Mouse (Mus musculus) embryo, embryonic 11.5 days (tissue): ENCODE data around the gene Pex13.
"Not testable (repeated sequence)": the region's sequence is repeated elsewhere in the genome, so short reads cannot be mapped to it uniquely, and the experiment has no call there.

ENCODE experiments used
- DNase-seq: peaks from one replicate; pipeline ENCODE4 v3.0.0-alpha.2; 2012; ENCODE audit warnings: low read depth, low spot score

Gene Pex13

DNA sequence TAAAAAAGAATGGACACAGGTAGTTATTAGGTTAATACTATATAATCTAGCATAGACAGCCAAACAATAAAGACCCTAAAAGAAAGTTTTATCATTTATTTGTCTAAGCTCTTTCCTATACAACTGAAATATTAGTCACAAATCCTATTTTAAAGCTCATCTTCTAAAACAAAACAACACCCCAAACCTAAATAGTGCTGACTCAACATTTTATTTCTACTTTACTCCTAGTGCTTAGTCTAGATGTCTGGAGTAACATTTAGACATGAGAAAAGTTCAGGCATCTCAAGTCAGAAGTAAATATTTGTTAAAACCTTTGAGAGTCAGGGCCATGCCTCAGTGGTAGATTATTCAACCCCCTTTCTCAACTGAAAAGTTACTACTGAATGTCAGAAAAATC is 18.3 kb downstream of the Pex13 start:
- no peak for DNase-seq

DNA sequence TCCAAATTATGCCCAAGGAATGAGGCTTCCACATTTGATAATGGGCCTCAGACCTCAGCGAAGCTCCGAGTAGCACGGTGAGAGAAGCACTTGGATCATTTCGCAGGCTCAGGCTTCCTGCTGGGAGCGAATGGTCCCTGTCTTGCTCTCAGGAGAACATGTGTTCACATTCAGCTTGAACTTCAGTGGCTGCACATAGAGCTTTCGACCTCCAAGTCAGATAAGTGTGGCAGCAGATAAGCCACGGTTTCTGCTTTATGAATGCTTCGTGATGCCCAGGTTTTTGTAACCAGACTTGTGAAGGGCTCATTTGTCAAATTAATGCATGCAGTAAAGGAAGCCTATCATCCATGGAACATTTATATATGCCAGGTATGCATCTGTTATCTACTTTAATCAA is 31.2 kb downstream of the Pex13 start:
- DNase-seq: no peak

DNA sequence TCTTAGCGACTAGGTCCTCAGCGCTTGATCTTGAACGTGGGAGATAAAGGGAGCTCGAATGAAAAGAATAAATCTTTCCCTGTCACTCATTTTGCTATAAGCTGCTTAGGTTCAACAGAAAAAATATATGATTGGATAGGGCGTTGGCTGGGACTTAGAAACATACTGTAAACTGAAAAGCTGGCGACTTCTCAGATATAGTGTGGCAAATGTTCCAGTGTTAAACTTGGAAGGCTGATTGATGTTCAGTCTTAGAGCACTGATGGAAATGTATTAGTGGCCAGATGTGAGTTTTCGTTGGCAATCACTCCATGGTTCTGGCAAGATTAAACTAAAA is 31.9 kb downstream of the Pex13 start:
- DNase-seq: no peak

DNA sequence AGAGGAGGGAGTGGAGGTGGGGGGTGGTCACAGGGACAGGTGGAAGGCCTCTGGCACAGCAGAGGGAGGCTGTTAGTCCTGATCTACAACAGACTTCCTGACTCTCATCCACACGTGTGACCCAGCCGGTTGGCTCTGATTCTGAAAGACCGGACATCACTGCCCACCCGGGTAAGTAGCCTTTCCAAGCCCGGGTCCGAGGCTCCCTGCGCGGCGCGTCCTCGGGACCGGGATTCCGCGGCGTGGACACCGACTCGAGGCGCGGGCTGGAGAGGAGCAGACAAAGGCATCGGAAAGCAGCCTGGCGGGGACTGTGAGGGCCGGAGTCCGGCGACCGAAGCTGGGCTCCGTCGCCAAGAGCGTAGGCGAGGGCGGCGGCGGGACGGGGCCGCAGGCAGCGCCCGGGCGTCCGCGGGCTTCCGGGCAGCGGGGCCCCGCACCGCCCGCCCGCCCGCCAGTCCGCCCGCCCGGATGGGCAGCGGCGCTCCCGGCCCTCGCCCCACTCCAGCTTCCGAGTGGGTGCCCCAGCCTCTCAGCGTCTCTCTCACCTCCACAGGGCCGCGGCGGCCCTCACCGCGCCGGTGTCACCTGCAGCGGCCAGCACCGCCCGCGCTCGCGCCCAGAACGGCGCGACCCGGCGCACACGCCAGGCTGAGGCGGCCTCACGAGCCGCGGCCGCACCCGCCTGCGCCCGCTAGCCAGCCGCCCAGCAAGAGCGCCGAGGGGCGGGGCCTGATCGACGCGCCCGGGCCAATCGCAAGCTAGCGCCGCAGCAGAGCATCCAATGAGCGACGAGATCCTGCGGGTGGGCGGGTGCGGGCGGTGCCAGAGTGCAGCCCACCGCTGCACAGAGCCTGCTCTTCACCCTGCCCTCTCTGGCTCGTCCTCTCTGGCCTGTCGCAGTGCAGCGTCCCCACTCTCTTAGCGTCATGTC is 32.5 kb downstream of the Pex13 start, which contains the start of gene 0610010F05Rik:
Gene 0610010F05Rik, minus strand, starts transcription at position 695 of the 934 bp plus-strand sequence.
- peak; percentile 95 for DNase-seq

DNA sequence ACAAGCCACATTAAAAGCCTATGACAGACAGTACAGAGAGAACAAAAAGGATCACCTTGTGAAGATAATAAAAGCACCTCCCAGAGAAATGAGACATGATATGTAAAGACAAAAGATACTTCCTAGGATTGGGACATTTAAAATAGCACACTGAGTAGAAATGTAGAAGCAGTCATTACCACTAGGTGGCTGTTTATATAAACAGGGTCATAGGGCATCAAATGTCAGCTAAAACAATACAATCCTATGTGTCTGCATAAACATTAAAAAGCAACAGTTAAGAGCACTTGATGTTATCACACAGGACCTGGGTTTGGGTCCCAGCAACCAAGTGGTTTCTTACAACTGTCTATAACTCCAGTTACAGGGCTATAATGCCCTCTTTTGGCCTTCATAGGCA is 35.1 kb downstream of the Pex13 start:
- DNase-seq: no peak

DNA sequence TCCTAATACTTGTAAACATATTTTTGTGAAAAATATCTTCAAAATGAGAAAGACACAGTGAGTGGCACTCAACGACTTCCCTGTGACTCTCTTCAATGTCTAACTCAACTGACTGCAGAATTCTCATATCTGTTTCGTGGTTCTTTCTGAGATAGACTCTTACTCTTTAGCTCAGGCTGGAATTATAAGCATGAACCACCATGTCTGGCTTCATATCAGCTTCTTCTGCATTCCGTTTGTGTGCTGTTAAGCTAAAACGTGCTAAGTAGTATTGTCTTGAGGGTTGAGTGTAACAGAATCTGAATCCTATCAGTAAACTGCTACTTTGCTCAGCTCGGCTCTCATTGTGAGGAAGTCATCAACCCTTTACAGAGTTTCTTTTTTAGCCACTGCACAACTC is 46.8 kb downstream of the Pex13 start:
- DNase-seq: no peak

DNA sequence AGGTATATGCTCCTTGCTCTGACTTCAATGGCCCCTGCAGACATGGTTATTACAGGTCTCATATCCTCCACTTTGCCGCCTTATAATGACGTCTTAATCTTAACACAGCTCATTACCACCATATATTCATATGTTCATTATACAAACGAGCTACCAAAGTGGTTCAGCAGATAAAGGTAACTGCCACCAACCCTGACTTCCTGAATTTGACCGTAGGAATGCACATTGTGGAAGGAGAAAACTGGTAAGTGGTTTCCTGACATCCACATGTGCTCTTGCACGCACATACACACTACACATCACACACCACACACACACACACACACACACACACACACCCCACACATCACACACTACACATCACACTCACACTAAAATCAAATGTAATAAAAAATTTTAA is 51.2 kb downstream of the Pex13 start:
- DNase-seq: no peak

DNA sequence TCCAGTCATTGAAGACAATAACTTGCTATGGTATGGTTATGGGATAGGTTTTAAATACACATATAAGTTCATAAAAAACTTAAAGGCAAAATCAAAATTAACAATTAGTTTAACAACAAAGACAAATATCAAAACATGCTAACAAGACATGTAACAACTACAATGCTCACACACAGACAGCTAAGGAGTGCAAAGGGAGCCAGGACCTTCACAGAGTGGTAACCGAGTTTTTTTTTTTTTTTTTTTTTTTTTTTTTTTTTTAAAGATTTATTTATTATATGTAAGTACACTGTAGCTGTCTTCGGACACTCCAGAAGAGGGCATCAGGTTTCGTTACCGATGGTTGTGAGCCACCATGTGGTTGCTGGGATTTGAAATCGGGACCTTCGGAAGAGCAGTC is 58.5 kb downstream of the Pex13 start:
- not testable (repeated sequence) for DNase-seq
